Mouse (Mus musculus): ENCODE data around the gene Plscr3. TPM values are rescaled to one million over a fixed set of nuclear protein-coding genes. Genes with fewer than 3 reads are reported as not detected.

The Plscr3 gene
- polyA plus RNA-seq (2015; fragmentation: Nextera tagmentation; extraction: Ambion mirVana): 107 and 114 TPM in 2 replicates

DNA sequence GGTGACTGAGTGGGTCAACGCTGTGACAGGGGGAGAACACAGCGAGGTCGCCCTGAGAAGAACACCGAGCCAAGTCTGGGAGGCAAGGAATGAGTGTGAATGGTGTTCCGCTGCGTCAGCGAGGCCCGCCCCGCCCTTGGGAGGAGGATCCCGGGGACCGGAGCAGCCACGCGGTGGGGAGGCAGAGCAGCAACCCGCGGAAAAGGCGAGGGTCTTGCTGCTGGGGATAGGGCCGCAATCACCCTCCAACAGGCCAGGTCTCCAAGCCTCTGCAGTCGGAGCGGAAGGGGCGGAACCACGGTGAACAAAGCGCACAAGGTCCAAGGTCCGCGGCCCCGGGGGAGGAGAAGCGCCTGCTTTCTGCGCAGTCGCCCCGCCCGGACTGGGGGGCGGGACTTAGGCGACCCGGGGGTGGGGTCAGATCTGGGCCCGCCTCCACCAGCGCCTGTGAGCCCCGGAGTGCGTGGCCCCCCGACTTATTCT is at the start of gene Plscr3:
Gene Plscr3 (plus strand): TSS at position 179 of the 483 bp plus-strand sequence.
- H3K9ac ChIP-seq (replicated peaks; ENCODE audit: low read depth): peak within 1 kb of the TSS; percentile 72
- DNase-seq (ENCODE audit: low spot score) (peak; percentile 96), ATAC-seq (peak; percentile 95)
- H3K27ac ChIP-seq (ENCODE audit: low read length): peak within 1 kb of the TSS; percentile 92
- no peaks in the 10 kb centered on the region for H3K9me3 ChIP-seq (ENCODE audit: low read length)
- H3K4me1 ChIP-seq (ENCODE audit: insufficient read depth, low read depth, low read length): peaks cover 15% of the 10 kb centered on the region; the same call in 1 of the 2 replicates
- peaks cover 18% of the 10 kb centered on the region for H3K36me3 ChIP-seq (ENCODE audit: insufficient read depth, low read length)
- peak; percentile 22 for TF ChIP-seq CTCF (IDR thresholded peaks at IDR 0.05)
- no peak for TF ChIP-seq EP300 (IDR thresholded peaks at IDR 0.05)
- H3K27me3 ChIP-seq (replicated peaks; ENCODE audit: insufficient read depth, low read length): no peaks in the 10 kb centered on the region
- WGBS: 2% methylated on average over 24 of the region's 38 CpGs
- H3K4me2 ChIP-seq (replicated peaks; ENCODE audit: low read depth, low read length): peak within 1 kb of the TSS; percentile 81
- peak within 1 kb of the TSS; percentile 82 for H3K4me3 ChIP-seq (ENCODE audit: low read depth, low read length)

DNA sequence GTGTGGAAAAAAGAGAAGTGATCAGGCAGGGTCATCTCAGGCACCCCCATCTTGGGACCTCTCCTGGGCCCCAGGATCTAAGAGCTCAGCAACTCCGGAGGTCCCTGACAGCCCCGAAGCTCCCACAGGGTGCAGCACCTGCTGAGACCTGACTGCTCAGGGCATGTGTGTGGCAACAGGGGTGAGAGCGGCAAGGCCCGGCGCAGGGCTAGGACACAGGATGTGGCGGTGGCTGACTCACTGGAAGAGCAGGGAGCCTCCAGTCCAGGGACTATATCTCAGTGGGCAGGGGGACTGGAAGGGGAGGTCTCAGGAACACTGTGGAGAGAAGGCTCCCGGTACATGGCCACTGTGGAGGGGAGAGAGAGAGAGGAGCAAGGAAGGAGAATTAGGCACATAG is 48.3 kb upstream of the Plscr3 start:
- ATAC-seq (no peak), DNase-seq (ENCODE audit: low spot score) (no peak)
- Histone ChIP-seq H3K9me3 (ENCODE audit: low read length) (no peaks in the 10 kb centered on the region), H3K4me3 (ENCODE audit: low read depth, low read length) (no peak overlapping the region), H3K9ac (replicated peaks; ENCODE audit: low read depth) (no peak overlapping the region), H3K27me3 (replicated peaks; ENCODE audit: insufficient read depth, low read length) (0 out of 2 replicates have a peak, but pooled peaks cover 6% of the 10 kb centered on the region), H3K27ac (ENCODE audit: low read length) (no peak overlapping the region), H3K36me3 (ENCODE audit: insufficient read depth, low read length) (no peaks in the 10 kb centered on the region), H3K4me1 (ENCODE audit: insufficient read depth, low read depth, low read length) (peaks cover 27% of the 10 kb centered on the region; the same call in 1 of the 2 replicates), H3K4me2 (replicated peaks; ENCODE audit: low read depth, low read length) (no peak overlapping the region)
- TF ChIP-seq CTCF (IDR thresholded peaks at IDR 0.05): no peak
- no peak for TF ChIP-seq EP300 (IDR thresholded peaks at IDR 0.05)
- WGBS: 74% methylated on average over 7 of the region's 7 CpGs

GRCm38 (mm10) chr11:69799394-69800137 is 46.6 kb upstream of the Plscr3 start:
- Histone ChIP-seq H3K4me2 (replicated peaks; ENCODE audit: low read depth, low read length) (0 out of 2 replicates have a peak overlapping the region, but pooled peaks have one; percentile 86), H3K4me1 (ENCODE audit: insufficient read depth, low read depth, low read length) (peaks cover 41% of the 10 kb centered on the region; the same call in 1 of the 2 replicates), H3K36me3 (ENCODE audit: insufficient read depth, low read length) (no peaks in the 10 kb centered on the region), H3K9me3 (ENCODE audit: low read length) (no peaks in the 10 kb centered on the region), H3K27me3 (replicated peaks; ENCODE audit: insufficient read depth, low read length) (0 out of 2 replicates have a peak, but pooled peaks cover 6% of the 10 kb centered on the region), H3K27ac (ENCODE audit: low read length) (no peak overlapping the region), H3K9ac (replicated peaks; ENCODE audit: low read depth) (no peak overlapping the region), H3K4me3 (ENCODE audit: low read depth, low read length) (no peak overlapping the region)
- no peak for TF ChIP-seq EP300 (IDR thresholded peaks at IDR 0.05)
- TF ChIP-seq CTCF (IDR thresholded peaks at IDR 0.05): no peak
- WGBS: 25% methylated on average over 11 of the region's 12 CpGs
- ATAC-seq (no peak), DNase-seq (ENCODE audit: low spot score) (peak; percentile 22)

GRCm38 (mm10) chr11:69800138-69800391 is 46.1 kb upstream of the Plscr3 start:
- DNase-seq (ENCODE audit: low spot score) (peak; percentile 37), ATAC-seq (no peak)
- Histone ChIP-seq H3K4me1 (ENCODE audit: insufficient read depth, low read depth, low read length) (peaks cover 40% of the 10 kb centered on the region; the same call in 1 of the 2 replicates), H3K27me3 (replicated peaks; ENCODE audit: insufficient read depth, low read length) (0 out of 2 replicates have a peak, but pooled peaks cover 6% of the 10 kb centered on the region), H3K4me2 (replicated peaks; ENCODE audit: low read depth, low read length) (0 out of 2 replicates have a peak overlapping the region, but pooled peaks have one; percentile 86), H3K36me3 (ENCODE audit: insufficient read depth, low read length) (no peaks in the 10 kb centered on the region), H3K4me3 (ENCODE audit: low read depth, low read length) (no peak overlapping the region), H3K9me3 (ENCODE audit: low read length) (no peaks in the 10 kb centered on the region), H3K27ac (ENCODE audit: low read length) (no peak overlapping the region), H3K9ac (replicated peaks; ENCODE audit: low read depth) (no peak overlapping the region)
- WGBS: 1% methylated on average over 11 of the region's 11 CpGs
- TF ChIP-seq EP300 (IDR thresholded peaks at IDR 0.05) (no peak), CTCF (IDR thresholded peaks at IDR 0.05) (no peak)

DNA sequence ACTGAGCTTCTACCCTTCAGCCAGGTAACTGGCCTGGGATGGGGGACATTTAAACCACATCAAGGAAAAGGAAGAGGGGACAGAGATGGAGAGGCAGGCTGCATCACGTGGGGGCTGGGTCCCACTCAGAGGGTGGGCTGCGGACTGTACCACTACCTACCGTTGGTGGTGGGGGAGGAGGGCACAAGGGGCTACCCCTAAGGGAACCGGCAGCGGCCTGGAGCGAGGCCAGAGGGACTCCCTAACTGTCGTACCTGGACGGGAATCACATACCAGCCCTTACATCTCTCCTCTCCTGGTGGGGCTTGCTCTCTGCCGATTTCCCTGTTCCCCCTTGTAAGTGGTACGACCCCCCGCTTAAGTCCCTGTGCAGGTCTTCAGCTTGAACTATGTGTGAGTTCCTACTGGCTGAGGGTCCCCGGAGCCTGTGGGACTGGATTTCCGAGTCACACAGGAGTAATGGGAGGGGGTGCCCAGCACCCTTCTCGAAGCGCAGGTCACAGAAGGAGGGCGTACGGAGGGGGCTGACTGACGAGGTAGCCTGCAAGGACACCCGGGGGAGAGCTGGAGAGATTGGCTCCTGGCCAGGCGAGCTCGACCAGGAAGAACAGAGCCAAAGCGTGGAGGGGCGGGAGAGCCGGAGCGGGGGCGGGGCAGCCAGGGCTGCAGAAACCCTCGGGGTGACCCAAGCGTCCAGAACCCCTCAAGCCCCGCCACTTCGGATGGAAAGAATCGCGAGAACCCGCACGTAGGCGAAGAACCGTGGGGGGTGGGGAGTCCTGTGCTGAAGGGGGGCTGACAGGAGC is 45.6 kb upstream of the Plscr3 start:
- Histone ChIP-seq H3K4me1 (ENCODE audit: insufficient read depth, low read depth, low read length) (peaks cover 38% of the 10 kb centered on the region; the same call in 1 of the 2 replicates), H3K4me3 (ENCODE audit: low read depth, low read length) (peak overlapping the region; percentile 53), H3K27me3 (replicated peaks; ENCODE audit: insufficient read depth, low read length) (0 out of 2 replicates have a peak, but pooled peaks cover 6% of the 10 kb centered on the region), H3K36me3 (ENCODE audit: insufficient read depth, low read length) (no peaks in the 10 kb centered on the region), H3K4me2 (replicated peaks; ENCODE audit: low read depth, low read length) (peak overlapping the region; percentile 86), H3K27ac (ENCODE audit: low read length) (no peak overlapping the region), H3K9me3 (ENCODE audit: low read length) (no peaks in the 10 kb centered on the region), H3K9ac (replicated peaks; ENCODE audit: low read depth) (peak overlapping the region; percentile 32; the same call in 1 of the 2 replicates)
- peak; percentile 79 for DNase-seq (ENCODE audit: low spot score)
- TF ChIP-seq CTCF (IDR thresholded peaks at IDR 0.05) (no peak), EP300 (IDR thresholded peaks at IDR 0.05) (no peak)
- ATAC-seq: peak; percentile 14
- WGBS: 1% methylated on average over 36 of the region's 36 CpGs
